Mouse (Mus musculus) urinary bladder, postnatal 14 days (tissue): ENCODE data around the gene Ccnt1.

Experiments used
- DNase-seq: peaks from one replicate; pipeline ENCODE4 v3.0.0; 2021; ENCODE audit warnings: low spot score

Ccnt1 gene

GRCm38 (mm10) chr15:98570873-98571538 is at the start of gene Ccnt1, which contains the start of gene 4930415O20Rik:
Ccnt1 (minus strand) TSS chr15:98570923.
4930415O20Rik (plus strand) TSS chr15:98571004.
- DNase-seq: no peak

GRCm38 (mm10) chr15:98617176-98617537 is 46.4 kb upstream of the Ccnt1 start:
- peak; percentile 68 for DNase-seq

GRCm38 (mm10) chr15:98616362-98617175 is 45.8 kb upstream of the Ccnt1 start:
- no peak for DNase-seq

GRCm38 (mm10) chr15:98615751-98616150 is 45.0 kb upstream of the Ccnt1 start:
- no peak for DNase-seq

GRCm38 (mm10) chr15:98614971-98615370 is 44.2 kb upstream of the Ccnt1 start:
- no peak for DNase-seq

- DNase-seq: peak; percentile 42
Measured at GRCm38 (mm10) chr15:98614551-98614950, 43.8 kb upstream of the Ccnt1 start.

GRCm38 (mm10) chr15:98612229-98612628 is 41.5 kb upstream of the Ccnt1 start:
- DNase-seq: no peak

DNA sequence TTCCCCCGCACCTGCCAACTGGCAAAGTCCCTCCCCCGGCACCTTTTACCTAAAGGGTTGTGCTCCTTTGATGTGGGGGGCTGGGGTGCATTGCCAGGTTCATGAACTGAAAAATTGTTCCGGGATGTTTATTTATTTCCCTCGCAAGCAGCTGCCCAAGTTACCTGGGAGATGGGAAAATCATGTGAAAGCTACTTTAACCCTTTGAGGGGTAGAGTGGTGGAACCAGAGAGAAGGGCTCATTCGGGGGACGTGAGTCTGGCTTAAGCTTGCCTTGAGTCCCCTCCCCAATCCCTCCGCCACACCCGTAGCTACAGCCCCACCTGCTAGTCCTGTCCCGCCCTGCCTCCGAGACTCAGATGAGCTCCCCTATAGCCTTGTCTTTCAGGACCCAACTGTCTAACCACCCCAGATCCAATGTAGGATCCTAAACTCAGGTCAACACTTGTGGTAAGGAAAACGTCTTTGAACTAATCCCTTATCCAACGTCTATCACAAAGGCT is 39.5 kb upstream of the Ccnt1 start:
- no peak for DNase-seq

DNA sequence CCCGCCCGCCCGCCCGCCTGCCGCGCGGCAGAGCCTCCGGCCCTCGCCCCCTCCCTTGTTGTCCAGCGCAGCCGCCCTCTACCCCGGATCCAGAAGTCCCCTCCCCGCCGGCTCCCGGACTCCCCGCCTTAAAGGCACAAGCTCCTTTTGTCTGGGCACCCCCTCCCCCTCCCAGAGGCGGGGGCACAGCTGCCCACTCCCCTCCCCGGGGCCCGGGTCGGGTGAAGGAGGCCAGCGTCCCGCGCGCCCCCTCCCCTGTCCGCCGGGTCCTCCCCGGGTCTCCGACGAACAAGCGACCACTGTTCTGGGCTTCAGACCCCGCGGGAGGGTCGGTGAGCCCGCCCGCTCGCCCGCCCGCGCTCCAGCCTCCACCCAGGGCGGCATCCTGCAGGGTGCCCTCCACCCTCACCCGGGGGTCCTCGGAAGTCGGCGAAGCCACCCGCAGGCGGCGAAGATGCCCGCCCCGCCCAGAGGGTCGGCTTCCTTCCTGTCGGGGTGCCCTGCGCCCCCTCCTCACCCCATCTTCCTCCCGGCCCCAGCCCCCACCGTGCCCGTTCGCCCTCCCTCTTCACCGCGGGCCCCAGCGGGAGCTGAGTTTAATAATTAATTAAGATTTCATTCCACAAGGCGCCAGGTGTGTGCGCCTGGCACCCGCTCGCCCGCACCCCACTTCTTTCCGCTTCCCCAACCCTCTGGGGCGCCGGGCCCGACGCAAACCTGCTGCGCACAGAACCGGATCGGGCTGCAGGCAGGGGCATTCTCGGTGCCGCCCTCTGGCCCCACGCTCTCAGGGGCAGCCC is 38.8 kb upstream of the Ccnt1 start, which contains the start of gene Adcy6:
Gene Adcy6, minus strand, starts transcription at position 746 of the 800 bp plus-strand sequence.
- peak; percentile 81 for DNase-seq

GRCm38 (mm10) chr15:98608784-98609250 is 38.1 kb upstream of the Ccnt1 start:
- DNase-seq: peak; percentile 27

DNA sequence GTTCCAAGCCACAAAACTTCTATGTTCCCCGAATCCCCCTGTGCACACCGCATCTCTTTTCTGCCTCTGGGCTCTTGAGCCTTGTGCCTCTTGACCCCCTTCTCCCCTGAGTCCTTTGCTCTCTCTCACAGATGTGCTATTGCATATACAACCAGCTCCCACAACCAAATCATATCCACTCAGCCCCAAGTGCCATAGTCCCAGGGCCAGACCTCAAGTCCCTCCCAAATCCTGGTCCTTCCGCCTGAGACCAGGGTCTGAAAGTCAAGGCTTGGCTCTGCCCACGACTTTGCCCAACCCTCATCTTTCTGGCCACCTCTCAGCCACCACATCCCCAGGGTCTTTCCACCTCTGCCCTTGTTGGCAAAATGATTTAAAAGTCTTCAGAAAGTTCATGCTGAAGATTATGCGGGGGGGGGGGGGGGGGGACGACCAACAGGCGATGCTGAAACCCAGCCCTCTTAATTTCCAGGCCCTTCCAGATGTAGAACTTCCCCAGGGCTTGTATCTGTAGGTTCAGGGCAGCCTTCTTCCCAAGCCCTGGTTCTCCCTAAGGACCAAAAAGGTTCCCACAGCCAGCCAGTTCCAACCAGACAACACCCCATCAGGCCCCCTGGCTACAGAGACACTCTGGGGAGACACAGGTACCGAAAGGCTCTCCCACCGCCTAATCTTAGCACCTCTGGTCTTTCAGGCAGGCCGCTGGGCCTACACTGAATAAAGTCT is 37.5 kb upstream of the Ccnt1 start:
- no peak for DNase-seq

DNA sequence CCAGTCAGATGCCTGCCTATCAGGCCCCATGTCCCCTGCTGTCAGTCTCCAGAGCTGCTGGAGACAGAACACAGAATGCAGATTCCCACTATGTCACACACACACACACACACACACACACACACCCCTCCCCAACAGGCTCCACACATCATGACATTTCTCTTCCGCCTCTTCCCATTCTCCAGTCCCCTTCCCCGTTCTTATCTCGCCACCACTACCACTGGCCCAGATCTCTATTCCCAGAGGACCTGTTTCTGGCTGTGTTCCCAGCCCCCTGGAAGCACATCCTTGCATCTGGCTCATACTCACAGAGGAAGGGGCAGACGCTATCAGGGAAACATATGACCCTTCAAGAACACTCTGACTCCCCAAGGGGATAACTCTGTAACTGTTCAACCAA is 36.8 kb upstream of the Ccnt1 start:
- no peak for DNase-seq

DNA sequence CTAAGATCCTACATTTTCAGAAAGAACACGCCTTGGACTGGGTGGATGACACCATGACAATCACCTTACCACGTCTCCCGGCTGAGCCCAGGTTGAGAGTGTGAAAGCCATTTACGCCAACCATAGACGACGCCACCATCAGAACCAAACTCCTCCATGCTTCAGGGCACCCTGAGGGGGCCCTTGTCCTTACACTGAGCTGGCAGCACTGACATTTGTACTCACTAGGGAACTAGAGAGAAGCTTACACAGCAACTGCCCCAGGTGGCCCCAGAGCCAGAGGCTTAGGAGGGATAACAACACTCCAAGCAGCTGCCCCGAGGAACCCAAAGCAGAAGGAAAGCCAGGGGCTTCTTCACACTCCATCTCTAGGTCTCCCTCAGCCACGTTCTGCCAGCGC is 36.0 kb upstream of the Ccnt1 start:
- DNase-seq: no peak

DNA sequence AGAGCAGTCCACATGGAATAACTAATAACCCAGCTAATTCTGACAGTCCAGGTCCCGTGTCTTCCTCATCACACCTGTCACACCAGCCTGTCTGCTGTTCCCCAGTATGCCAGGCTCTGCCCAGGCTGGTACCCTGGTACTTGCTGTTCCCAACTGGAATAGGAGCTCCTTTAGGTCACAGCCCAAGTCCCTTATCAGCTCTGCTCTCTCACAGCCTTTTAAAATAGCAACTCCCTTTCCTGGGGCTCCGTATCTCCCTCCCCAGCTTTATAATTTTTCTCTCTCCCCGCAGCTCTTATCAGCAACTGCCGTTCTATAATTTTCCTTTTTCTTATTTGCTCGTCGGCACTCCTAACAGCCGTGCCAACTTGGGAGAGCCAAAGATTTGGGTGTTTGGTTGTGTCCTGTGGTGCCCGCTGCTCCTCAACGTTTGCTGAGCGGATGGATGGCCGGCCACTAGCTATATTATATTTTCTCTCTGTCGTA is 35.4 kb upstream of the Ccnt1 start:
- DNase-seq: no peak

DNA sequence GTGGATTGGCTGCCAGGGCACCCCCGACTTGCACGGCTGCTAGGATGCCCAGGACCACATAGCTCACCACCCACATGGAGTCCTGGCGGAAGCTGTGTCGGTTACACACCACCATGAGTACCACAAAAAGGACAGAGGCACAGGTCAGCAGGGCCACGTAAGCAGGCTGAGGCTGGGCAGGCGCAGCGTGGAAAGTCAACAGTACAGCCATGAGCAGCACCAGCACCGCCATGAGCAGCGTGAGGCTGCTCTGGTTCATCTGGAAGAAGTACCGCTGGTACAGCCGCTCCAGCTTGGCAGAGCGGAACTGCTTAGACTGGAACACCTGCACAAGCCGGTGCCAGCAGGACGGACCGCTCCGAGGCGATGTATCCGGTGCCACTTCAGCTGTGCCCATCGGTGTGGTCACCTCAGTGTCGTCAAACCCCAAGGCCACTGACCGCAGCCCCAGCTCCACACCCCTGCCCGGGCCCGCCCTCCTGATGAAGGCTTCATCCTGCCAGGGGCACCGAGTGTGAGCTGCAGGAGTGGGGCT is 33.4 kb upstream of the Ccnt1 start:
- DNase-seq: no peak

GRCm38 (mm10) chr15:98602921-98603458 is 32.3 kb upstream of the Ccnt1 start:
- peak; percentile 33 for DNase-seq

DNA sequence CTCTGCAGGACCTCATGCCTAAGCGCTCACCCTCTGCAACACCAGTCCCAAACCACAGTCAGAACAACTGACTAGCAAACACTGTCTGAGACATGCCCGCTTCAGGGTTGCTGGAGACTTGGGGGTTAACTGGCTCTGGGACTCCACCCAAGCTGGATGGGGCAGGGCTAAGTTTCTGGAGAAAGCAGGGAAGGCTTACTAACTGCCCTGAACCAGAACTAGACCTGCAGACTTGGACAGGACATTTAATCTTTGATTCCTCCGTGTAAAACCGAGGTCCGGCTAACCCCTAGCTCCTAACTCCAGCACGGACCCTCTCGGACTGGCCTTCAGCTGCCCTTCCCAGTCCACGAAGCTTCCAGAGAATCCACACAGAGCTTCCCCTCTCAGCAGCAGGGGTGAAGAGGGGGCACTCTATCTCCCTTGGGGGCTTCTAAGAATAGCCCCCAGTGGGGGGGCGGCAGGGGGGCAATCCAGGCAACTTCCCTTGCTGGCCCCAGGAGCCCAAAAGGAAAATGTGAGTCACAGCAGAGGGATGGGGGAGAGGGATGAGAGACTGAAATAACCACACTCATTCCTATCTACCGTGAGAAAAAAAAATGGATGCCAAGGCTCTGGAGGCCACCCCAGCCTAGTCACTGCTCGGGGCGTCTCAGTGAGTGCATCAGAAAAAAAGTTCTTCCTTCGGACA is 31.6 kb upstream of the Ccnt1 start:
- peak; percentile 49 for DNase-seq

DNA sequence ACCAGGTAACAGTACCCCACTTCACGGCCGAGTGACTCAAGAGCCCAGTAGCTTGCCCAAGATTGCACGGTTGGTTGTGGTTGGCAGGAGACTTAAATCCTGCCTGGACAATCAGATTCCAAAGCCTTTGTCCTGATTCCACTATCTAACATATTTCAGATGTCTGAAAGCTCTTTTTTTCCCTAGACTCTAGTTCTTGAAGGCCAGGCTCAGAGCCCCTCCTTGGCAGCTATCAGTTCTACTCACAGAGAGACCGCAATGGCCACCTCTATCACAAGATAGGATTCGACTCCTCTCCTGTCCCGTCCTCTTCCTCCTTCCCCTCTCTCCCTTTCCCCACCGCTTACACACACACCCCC is 31.1 kb upstream of the Ccnt1 start:
- no peak for DNase-seq

- no peak for DNase-seq
Measured at GRCm38 (mm10) chr15:98600036-98600709, 29.4 kb upstream of the Ccnt1 start.

DNA sequence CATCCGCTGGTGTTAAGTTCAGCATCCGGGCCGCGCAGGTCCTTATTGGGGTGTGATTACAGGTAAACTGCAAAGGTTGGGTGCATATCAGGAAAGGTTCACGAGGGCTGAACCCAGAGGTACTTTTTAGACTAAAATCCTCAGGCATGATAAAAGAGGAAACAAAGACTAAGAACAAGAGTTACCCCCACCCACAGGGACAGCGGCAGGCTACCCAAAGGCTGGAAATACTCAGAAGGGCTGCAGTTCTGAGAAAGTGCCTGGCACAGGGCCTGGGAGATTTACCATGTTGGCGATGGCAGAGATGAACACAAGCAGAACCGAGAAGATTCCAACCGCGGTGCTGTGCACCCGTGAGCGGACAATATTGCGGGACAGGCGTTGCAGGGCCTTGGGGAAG is 25.9 kb upstream of the Ccnt1 start:
- DNase-seq: no peak
